Mouse (Mus musculus) ES-E14 (cell line): ENCODE measurements at regions not wholly inside any gene's neighbourhood (a gene's known extent, or its start where the extent isn't known, plus 50 kb on each side); places are given as distances from the start of the nearest gene placed in this dataset.

ENCODE experiments used
- CHD2 ChIP-seq: IDR thresholded peaks from 2 replicates; pipeline ENCODE4 v1.6.1; 2014; ENCODE audit warnings: mild to moderate bottlenecking, low read depth, low read length, inconsistent platforms
- ZNF384 ChIP-seq: IDR thresholded peaks from 2 replicates; pipeline ENCODE4 v1.6.1; 2012; ENCODE audit warnings: low read depth, low read length, inconsistent platforms

GRCm38 (mm10) chr6:51176791-51177433, 255.6 kb upstream of the Nfe2l3 start:
- TF ChIP-seq ZNF384 (no peak), CHD2 (no peak)
